Mouse (Mus musculus) ES-Bruce4 (cell line): ENCODE data around the gene Chmp3.

Experiments
- CTCF ChIP-seq: IDR thresholded peaks from one replicate; pipeline ENCODE4 v1.8.1; 2011; ENCODE audit warnings: low read depth, low read length
- EP300 ChIP-seq: IDR thresholded peaks from 2 replicates; pipeline ENCODE4 v1.6.1; 2011; ENCODE audit warnings: low read depth, low read length; ENCODE audit not compliant: insufficient read depth
- POLR2A ChIP-seq: IDR thresholded peaks from one replicate; pipeline ENCODE4 v1.8.1; 2011; ENCODE audit warnings: low read length; ENCODE audit not compliant: insufficient read depth

GRCm38 (mm10) chr6:71519476-71519875, 24.1 kb upstream of the Chmp3 start:
- TF ChIP-seq CTCF (no peak), POLR2A (no peak), EP300 (no peak)
